Mouse (Mus musculus) small intestine, adult 2 months (tissue): ENCODE results near the gene Washc4.

Source experiments
- CTCF ChIP-seq: fragments of 200-500 bp; IDR thresholded peaks from 2 replicates; pipeline ENCODE4 v1.5.1; 2012; ENCODE audit warnings: low read depth, mild to moderate bottlenecking, control low read depth, inconsistent platforms, low read length, moderate library complexity, mixed read lengths; ENCODE audit not compliant: insufficient replicate concordance, insufficient read length; ENCODE audit errors: extremely low read depth
- POLR2A ChIP-seq: fragments of 200-500 bp; IDR thresholded peaks from 2 replicates; pipeline ENCODE4 v1.6.1; 2012; ENCODE audit warnings: low read depth, mild to moderate bottlenecking, control low read depth, inconsistent platforms, low read length, moderate library complexity

- TF ChIP-seq CTCF: no peak
- no peak for TF ChIP-seq POLR2A
Observed at GRCm38 (mm10) chr10:83637295-83637694, 93.7 kb downstream of the Washc4 start.
